Mouse (Mus musculus): ENCODE measurements around the gene Ints5. TPM values are rescaled to one million over a fixed set of nuclear protein-coding genes. Genes with fewer than 3 reads are reported as not detected.

Gene Ints5
- polyA plus RNA-seq, 1 experiment from 2014 or later: 34.3 TPM

DNA sequence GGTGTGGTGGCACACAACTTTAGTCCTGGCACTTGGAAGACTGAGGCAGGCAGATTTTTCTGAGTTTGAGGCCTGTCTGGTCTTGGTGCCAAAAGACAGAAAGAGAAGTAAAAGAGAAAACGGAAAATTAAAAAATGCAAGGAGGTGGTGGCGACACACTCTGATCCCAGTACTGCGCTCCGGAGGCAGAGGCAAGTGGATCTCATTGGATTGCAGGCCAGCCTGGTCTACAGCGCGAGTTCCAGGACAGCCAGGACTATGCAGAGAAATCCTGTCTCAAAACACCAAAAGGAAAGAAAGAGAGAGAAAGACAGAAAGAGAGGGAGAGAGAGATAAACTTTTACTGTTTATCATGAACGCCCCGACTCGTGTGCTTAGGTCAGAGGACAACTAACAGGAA is 22.0 kb upstream of the Ints5 start:
- Histone ChIP-seq H3K9me3 (no peaks in the 10 kb centered on the region), H3K27me3 (no peaks in the 10 kb centered on the region), H3K4me3 (peak overlapping the region; percentile 92), H3K4me2 (peak overlapping the region; percentile 54), H3K27ac (peak overlapping the region; percentile 84), H3K9ac (peak overlapping the region; percentile 98), H3K36me3 (peaks cover 29% of the 10 kb centered on the region), H3K4me1 (replicated peaks) (peaks cover 18% of the 10 kb centered on the region)
- peak; percentile 35 for ATAC-seq (ENCODE audit: low FRiP score)
- 62% methylated on average over 9 of the region's 9 CpGs for WGBS

- no peaks in the 10 kb centered on the region for H3K27me3 ChIP-seq
- H3K4me2 ChIP-seq: peak within 1 kb of the TSS; percentile 97
- H3K4me3 ChIP-seq: peak within 1 kb of the TSS; percentile 92
- H3K9me3 ChIP-seq: no peaks in the 10 kb centered on the region
- peak within 1 kb of the TSS; percentile 85 for H3K27ac ChIP-seq
- H3K9ac ChIP-seq: peak within 1 kb of the TSS; percentile 98
- peak; percentile 98 for ATAC-seq (ENCODE audit: low FRiP score)
- 1% methylated on average over 59 of the region's 59 CpGs for WGBS
- H3K4me1 ChIP-seq (replicated peaks): peaks cover 18% of the 10 kb centered on the region
- peaks cover 36% of the 10 kb centered on the region for H3K36me3 ChIP-seq
Measured at GRCm38 (mm10) chr19:8871267-8872186, 21.3 kb upstream of the Ints5 start, which contains the start of gene Ubxn1. Ubxn1 (plus strand) TSS chr19:8871496.

DNA sequence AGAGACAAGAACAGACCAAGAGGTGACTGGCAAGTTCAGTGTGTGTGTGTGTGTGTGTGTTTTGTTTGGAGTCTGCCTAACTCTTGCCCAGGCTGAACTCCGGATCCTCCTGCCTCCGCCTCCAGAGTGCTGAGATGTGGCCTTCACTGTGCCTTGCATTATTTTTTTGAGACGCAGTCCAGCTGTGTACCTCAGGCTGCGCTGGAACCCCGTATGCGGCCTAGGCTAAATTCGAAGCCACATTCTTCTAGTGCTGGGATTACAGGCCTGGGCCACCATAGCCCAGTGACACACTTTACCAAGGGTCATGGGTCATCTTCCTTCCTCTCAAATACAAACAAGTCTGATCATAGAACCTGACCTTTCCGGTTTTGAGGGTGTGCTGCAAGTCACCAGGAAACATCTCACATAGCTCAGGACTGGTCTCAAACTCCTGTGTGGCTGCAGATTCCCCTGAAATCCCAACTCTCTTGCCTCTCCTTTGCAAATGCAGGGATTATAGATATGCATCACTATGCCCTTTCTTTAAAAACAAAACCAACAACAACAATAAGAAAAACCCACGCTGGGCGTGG is 20.5 kb upstream of the Ints5 start:
- no peaks in the 10 kb centered on the region for H3K27me3 ChIP-seq
- H3K9ac ChIP-seq: peak overlapping the region; percentile 98
- H3K9me3 ChIP-seq: no peaks in the 10 kb centered on the region
- WGBS: 72% methylated on average over 10 of the region's 10 CpGs
- H3K4me2 ChIP-seq: peak overlapping the region; percentile 97
- no peak for ATAC-seq (ENCODE audit: low FRiP score)
- peaks cover 18% of the 10 kb centered on the region for H3K4me1 ChIP-seq (replicated peaks)
- H3K27ac ChIP-seq: peak overlapping the region; percentile 85; the same call in 1 of the 2 replicates
- peaks cover 42% of the 10 kb centered on the region for H3K36me3 ChIP-seq
- H3K4me3 ChIP-seq: peak overlapping the region; percentile 92

DNA sequence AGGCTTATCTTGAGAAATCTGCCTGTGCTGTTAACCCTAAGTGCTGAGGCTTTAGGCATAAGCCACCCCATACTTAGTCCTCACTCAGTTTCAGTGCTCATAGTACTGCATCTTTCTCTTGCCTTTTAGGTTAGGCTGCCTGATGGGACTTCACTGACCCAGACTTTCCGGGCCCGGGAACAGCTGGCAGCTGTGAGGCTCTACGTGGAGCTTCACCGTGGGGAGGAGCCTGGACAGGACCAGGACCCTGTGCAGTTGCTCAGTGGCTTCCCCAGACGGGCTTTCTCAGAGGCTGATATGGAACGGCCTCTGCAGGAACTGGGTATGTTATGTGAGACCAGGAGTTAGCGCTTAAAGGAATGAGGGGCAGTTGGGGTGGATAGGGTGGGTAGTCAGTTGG is 17.8 kb upstream of the Ints5 start:
- no peak overlapping the region for H3K4me3 ChIP-seq
- no peaks in the 10 kb centered on the region for H3K27me3 ChIP-seq
- no peak overlapping the region; the same call in 1 of the 2 replicates for H3K9ac ChIP-seq
- no peak for ATAC-seq (ENCODE audit: low FRiP score)
- no peak overlapping the region for H3K27ac ChIP-seq
- peaks cover 31% of the 10 kb centered on the region for H3K4me1 ChIP-seq (replicated peaks)
- WGBS: 96% methylated on average over 7 of the region's 7 CpGs
- peaks cover 42% of the 10 kb centered on the region for H3K36me3 ChIP-seq
- H3K4me2 ChIP-seq: no peak overlapping the region
- H3K9me3 ChIP-seq: no peaks in the 10 kb centered on the region

DNA sequence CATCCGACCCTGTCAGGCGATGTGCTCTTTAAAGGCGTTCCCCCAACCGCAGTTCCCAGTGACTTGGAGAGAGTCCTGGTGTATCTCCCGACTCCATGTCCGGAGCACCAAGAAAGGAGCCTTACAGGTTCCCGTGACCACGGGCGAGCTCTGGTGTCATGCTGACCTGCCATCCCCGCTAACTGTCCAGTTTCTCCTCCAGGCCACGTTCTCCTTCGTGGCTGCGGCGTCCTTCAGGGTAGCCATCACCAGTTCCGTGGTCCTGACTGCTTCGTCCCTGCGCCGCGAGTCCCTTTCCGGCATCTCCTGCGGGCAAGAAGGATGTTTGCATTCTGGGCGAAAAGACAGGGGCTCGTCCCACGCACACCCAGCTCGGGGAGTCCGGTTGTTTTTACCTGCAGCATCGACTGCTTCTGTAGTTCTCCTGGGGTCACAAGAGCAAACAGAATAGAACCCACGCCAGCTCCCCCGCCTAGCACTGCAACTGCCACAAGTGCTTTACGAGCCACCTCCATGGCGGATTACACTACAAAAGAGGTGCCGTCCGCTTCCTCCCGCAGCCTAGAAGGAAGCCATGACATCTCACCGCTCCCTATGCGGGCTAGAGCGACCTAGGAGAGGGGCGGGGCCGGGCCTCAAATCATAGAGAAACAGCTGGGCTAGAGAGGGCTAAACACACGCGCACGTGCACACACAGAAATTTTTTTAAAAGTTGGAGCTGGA is 12.3 kb upstream of the Ints5 start, which contains the start of gene Uqcc3:
TSS of gene Uqcc3 (minus strand) at position 613 of the 723 bp plus-strand sequence.
- Histone ChIP-seq H3K4me3 (peak within 1 kb of the TSS; percentile 81), H3K9me3 (no peaks in the 10 kb centered on the region), H3K4me2 (peak within 1 kb of the TSS; percentile 68), H3K27ac (peak within 1 kb of the TSS; percentile 91), H3K9ac (peak within 1 kb of the TSS; percentile 95), H3K36me3 (peaks cover 17% of the 10 kb centered on the region), H3K27me3 (no peaks in the 10 kb centered on the region), H3K4me1 (replicated peaks) (peaks cover 16% of the 10 kb centered on the region)
- WGBS: under 1% methylated on average over 42 of the region's 42 CpGs
- peak; percentile 97 for ATAC-seq (ENCODE audit: low FRiP score)

DNA sequence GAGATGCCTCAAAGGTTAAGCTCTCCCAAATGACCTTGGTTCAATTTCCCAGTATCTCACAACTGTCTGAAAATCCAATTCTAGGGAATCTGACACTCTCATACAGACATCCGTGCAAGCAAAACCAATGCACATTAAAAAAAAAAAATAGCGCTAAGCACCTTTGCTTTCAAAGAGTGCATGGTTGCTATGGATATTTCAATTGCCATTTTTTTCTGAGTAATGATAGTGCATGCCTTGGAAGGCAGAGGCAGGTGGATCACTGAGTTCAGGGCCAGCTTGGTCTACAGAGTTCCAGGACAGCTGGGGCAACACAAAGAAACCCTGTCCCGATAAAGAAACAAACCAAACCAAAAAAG is 11.8 kb upstream of the Ints5 start:
- peak overlapping the region; percentile 68 for H3K4me2 ChIP-seq
- H3K9ac ChIP-seq: peak overlapping the region; percentile 95
- H3K27me3 ChIP-seq: no peaks in the 10 kb centered on the region
- 0 out of 2 replicates have a peak, but pooled peaks have one; percentile 3 for ATAC-seq (ENCODE audit: low FRiP score)
- peaks cover 16% of the 10 kb centered on the region for H3K4me1 ChIP-seq (replicated peaks)
- H3K27ac ChIP-seq: peak overlapping the region; percentile 91; the same call in 1 of the 2 replicates
- 14% methylated on average over 3 of the region's 3 CpGs for WGBS
- H3K36me3 ChIP-seq: peaks cover 11% of the 10 kb centered on the region
- peak overlapping the region; percentile 81 for H3K4me3 ChIP-seq
- no peaks in the 10 kb centered on the region for H3K9me3 ChIP-seq

- 84% methylated on average over 3 of the region's 3 CpGs for WGBS
- no peaks in the 10 kb centered on the region for H3K36me3 ChIP-seq
- no peaks in the 10 kb centered on the region for H3K27me3 ChIP-seq
- no peaks in the 10 kb centered on the region for H3K9me3 ChIP-seq
- peaks cover 24% of the 10 kb centered on the region for H3K4me1 ChIP-seq (replicated peaks)
- ATAC-seq (ENCODE audit: low FRiP score): no peak
- no peak within 1 kb of the TSS for H3K9ac ChIP-seq
- H3K27ac ChIP-seq: no peak within 1 kb of the TSS
- no peak within 1 kb of the TSS for H3K4me2 ChIP-seq
- H3K4me3 ChIP-seq: no peak within 1 kb of the TSS
Measured at GRCm38 (mm10) chr19:8883616-8884015, 9.2 kb upstream of the Ints5 start, which contains the start of the genes Lbhd1 and Gm49403. Lbhd1 (plus strand) TSS chr19:8883732. Gm49403 (plus strand) TSS chr19:8883930.

DNA sequence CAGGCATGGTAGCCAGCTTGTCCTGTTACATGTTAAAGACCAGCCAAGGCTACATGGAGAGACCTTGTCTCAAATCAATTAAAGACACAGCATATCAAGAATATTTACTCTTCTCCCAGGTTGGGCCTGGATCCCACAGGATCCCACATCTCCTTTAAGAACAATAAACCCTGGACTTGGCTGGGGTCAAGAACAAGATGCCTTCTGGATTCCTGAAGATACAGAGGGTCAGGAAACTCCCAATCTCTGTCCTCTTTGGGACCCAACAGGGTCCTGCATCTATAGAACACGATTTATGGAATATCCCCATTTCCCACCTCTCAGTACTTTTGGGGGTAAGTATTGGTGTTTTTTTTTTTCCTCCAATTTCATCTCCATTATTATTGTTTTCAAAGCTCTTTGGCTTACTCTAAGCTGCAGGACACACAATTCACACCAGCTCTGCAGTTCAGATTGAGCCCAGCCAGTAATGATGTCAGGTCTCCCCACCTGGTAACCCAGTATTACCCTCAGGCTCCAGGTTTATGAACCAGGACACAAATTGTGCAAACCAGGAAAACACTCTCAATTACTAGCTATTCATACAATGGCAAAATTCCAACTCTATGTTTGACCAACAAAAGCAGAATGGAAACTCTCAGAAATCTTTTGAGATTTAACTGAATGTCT is 5.8 kb upstream of the Ints5 start:
- H3K27ac ChIP-seq: no peak overlapping the region
- H3K4me3 ChIP-seq: no peak overlapping the region
- H3K9ac ChIP-seq: no peak overlapping the region
- ATAC-seq (ENCODE audit: low FRiP score): no peak
- H3K9me3 ChIP-seq: no peaks in the 10 kb centered on the region
- H3K36me3 ChIP-seq: peaks cover 7% of the 10 kb centered on the region; the same call in 1 of the 2 replicates
- 50% methylated on average over 1 of the region's 1 CpGs for WGBS
- H3K4me1 ChIP-seq (replicated peaks): peaks cover 16% of the 10 kb centered on the region
- 0 out of 2 replicates have a peak overlapping the region, but pooled peaks have one; percentile 76 for H3K4me2 ChIP-seq
- no peaks in the 10 kb centered on the region for H3K27me3 ChIP-seq

GRCm38 (mm10) chr19:8887585-8888463 is 5.0 kb upstream of the Ints5 start:
- 17% methylated on average over 19 of the region's 19 CpGs for WGBS
- Histone ChIP-seq H3K27ac (peak overlapping the region; percentile 86), H3K36me3 (peaks cover 7% of the 10 kb centered on the region; the same call in 1 of the 2 replicates), H3K4me1 (replicated peaks) (peaks cover 19% of the 10 kb centered on the region), H3K4me3 (peak overlapping the region; percentile 62), H3K9ac (peak overlapping the region; percentile 81), H3K4me2 (peak overlapping the region; percentile 76), H3K27me3 (no peaks in the 10 kb centered on the region), H3K9me3 (no peaks in the 10 kb centered on the region)
- ATAC-seq (ENCODE audit: low FRiP score): no peak

GRCm38 (mm10) chr19:8888511-8889385 is 4.1 kb upstream of the Ints5 start, which contains the start of the genes 1810009A15Rik and Gm49416:
1810009A15Rik (plus strand) TSS chr19:8888853.
Gm49416 (plus strand) TSS chr19:8888926.
- no peaks in the 10 kb centered on the region for H3K27me3 ChIP-seq
- WGBS: under 1% methylated on average over 58 of the region's 58 CpGs
- peak within 1 kb of the TSS; percentile 86 for H3K27ac ChIP-seq
- H3K9me3 ChIP-seq: no peaks in the 10 kb centered on the region
- peak; percentile 95 for ATAC-seq (ENCODE audit: low FRiP score)
- H3K9ac ChIP-seq: peak within 1 kb of the TSS; percentile 81
- peak within 1 kb of the TSS; percentile 62 for H3K4me3 ChIP-seq
- H3K36me3 ChIP-seq: peaks cover 7% of the 10 kb centered on the region; the same call in 1 of the 2 replicates
- peak within 1 kb of the TSS; percentile 76 for H3K4me2 ChIP-seq
- H3K4me1 ChIP-seq (replicated peaks): peaks cover 25% of the 10 kb centered on the region

Measured in hindbrain, embryonic 13.5 days (tissue).